Mouse (Mus musculus) liver, postnatal 0 days (tissue): ENCODE measurements around the gene Atf5.

Source experiments
- CTCF ChIP-seq: sonication (generic); IDR thresholded peaks from 2 replicates; pipeline ENCODE4 v1.5.1; 2016; ENCODE audit warnings: antibody characterized with exemption, low read depth
- EP300 ChIP-seq: IDR thresholded peaks from 2 replicates; pipeline ENCODE4 v1.6.1; 2016; ENCODE audit warnings: antibody characterized with exemption, low read depth, mild to moderate bottlenecking

DNA sequence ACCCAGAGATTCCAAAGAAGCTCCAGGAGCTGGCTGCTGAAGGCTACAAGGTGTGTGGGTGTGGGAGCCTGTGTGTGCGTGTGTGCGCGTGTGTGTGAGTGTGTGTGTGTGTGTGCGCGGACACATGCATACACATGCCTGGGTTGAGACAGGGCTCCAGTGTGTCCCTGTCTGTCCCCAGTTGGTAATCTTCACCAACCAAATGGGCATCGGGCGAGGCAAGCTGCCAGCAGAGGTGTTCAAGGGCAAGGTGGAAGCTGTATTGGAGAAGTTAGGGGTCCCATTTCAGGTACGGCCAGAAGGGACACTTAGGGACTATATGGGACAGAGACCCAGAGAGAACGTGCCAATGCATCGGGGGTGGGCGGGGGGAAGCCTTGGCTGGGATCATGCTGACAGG, 43.4 kb upstream of the Atf5 start:
- TF ChIP-seq EP300 (no peak), CTCF (no peak)
